Mouse (Mus musculus): ENCODE results near the gene Canx. TPM values are rescaled to one million over a fixed set of nuclear protein-coding genes. Genes with fewer than 3 reads are reported as not detected.
"Not testable (repeated sequence)": the region's sequence is repeated elsewhere in the genome, so short reads cannot be mapped to it uniquely, and the experiment has no call there.

The Canx gene
- total RNA-seq (2021), result 100 to 1,000 TPM in 1 of 2 experiments, 10 to 100 TPM in 1; 76.4 to 103 TPM
- long read RNA-seq, experiment 1, transcript Canx-201 (15 exons, 3,779 nt), result major isoform, 13 of 34 reads
- long read RNA-seq, experiment 1, partial matches to known transcripts, result 5 of 34 reads
- long read RNA-seq, experiment 1, other reads (novel, unspliced or antisense), result 14 of 34 reads
- long read RNA-seq, experiment 2, transcript Canx-201 (15 exons, 3,779 nt), result major isoform, 18 of 39 reads
- long read RNA-seq, experiment 2, partial matches to known transcripts, result 5 of 39 reads
- long read RNA-seq, experiment 2, other reads (novel, unspliced or antisense), result 14 of 39 reads

DNA sequence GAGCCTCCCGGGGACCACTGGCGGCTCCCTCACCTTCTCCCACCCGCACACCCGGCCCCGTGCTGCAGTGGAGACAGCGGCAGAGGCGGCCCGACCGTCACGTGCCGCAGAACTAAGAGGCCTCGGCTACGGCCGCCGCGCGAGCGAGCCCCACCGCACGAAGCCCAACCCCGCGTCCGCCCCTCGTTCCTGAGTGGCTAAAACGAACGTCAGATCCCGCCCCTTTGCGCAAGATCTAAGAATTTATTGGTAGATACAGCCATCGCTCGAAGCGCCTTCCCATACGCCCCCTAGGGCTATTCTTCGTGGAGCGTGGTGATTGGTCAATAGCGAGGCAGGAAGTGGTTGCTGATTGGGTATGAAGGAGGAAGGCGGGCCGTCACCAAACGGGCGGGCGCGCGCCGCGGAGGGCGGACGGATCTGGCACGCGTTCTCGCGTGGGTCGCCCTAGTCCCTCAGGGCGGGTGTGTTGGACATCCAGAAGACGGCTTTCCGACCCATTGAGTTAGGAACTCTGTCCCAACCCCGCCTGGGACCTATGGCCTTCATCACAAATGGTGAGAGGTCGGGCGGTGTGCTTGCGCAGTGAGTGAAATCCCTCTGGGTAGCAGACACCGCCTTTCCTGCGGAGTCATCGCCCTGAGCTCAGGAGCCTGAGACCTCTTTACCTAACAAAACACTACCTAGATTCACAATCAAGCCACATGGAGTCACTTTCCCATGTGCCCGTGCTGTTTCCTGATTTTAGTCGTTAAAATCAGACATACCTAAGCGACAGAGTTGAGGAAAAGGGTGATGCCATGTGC, at the start of gene Canx:
Gene Canx (minus strand): TSS at position 178 of the 806 bp plus-strand sequence.
- intact Hi-C loops (cut with DNase I), result no loop called here
- DNase-seq, result peak; percentile 97 to 98

DNA sequence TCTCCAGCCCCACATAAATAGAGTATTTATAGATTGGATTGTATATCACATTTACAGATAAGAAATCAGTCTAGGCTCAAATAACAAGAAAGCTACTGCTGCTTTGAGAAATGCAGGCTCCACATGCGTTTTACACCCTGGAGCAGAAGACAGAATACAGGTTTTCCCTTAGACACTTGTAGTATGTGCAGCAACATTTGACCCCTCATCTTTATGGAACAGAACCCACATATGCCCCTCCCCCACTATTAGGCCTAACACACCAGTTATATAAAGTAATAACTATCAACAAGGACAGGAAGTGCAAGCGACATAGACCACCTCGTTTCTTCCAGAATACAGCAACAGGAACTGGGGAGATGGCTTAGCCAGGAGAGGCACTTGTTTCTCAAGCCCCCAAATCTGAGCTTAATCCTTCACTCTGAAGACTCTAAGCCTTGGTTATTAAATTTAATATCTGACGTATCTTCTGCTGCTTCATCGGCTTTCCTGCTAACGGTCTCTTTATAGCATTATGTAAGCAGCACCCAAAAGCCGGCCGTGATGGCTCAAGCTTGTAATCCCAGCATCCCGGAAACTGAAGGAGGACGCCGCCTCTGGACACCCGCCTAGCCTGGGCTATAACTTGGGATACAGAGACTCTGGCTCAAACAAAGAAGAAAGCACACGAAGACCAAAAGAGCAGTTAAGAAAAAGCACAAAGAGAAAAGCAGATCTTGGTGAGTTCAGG, 49.0 kb upstream of the Canx start:
- intact Hi-C loops (cut with DNase I), result loop anchor here (5.0 kb wide), 1 partner anchor 202 kb away; the partner anchor contains the start of gene Mrnip
- no peak for DNase-seq

DNA sequence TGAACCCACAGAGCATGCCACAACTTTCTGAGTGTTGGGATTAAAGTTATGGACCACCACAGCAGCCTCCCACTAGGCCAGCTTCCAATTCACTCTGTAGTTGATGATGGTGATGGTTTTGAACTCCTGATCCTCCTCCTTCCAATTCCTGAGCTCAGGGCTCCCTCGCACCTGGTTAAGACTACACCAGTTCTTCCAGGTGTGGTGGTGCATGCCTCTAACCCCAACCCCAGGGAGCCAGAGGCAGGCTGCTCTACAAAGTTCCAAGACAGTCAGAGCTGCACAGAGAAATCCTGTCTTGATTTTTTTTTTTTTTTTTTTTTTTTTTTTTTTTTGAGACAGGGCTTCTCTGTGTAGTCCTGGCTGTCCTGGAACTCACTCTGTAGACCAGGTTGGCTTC, 48.1 kb upstream of the Canx start:
- intact Hi-C loops (cut with DNase I), result loop anchor here (5.0 kb wide), 1 partner anchor 201 kb away; the partner anchor contains the start of gene Mrnip
- DNase-seq, result no peak

DNA sequence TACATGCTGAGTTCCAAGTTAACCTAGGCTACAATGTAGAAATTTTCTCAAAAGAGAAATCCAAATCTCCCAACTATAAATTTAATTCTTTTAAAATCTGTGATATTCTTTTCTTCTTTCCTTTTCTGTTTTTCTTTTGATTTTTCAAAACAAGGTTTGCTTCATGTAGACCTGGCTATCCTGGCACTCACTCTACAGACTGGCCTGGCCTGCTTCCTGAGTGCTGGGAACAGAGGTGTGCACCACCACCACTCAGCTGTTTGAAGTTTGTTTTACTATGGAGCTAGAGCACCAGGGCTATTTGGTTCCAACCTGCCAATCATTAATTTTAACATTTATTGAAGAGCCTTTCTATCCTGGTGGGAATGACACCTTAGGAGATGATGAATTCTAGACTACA, 47.6 kb upstream of the Canx start:
- no peak for DNase-seq
- intact Hi-C loops (cut with DNase I), result loop anchor here (5.0 kb wide), 1 partner anchor 201 kb away; the partner anchor contains the start of gene Mrnip

DNA sequence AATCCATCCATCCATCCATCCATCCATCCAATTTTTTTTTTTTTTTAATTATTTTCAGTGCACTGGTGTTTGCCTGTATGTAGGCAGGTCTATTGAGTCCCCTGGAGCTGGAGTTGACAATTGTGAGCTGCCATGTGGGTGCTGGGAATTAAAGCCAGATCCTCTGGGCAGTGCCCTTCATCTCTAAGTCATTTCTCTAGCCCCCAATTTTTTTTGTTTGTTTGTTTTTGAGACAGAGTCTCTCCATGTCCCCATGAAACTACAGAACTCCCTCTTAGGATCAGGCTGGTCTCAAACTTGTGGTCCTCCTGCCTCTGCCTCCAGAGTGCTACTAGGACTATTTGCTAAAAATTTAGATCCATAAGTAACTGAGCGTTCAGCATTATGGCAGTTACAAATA, 46.4 kb upstream of the Canx start:
- DNase-seq, result no peak
- intact Hi-C loops (cut with DNase I), result loop anchor here (5.0 kb wide), 1 partner anchor 200 kb away; the partner anchor contains the start of gene Mrnip

DNA sequence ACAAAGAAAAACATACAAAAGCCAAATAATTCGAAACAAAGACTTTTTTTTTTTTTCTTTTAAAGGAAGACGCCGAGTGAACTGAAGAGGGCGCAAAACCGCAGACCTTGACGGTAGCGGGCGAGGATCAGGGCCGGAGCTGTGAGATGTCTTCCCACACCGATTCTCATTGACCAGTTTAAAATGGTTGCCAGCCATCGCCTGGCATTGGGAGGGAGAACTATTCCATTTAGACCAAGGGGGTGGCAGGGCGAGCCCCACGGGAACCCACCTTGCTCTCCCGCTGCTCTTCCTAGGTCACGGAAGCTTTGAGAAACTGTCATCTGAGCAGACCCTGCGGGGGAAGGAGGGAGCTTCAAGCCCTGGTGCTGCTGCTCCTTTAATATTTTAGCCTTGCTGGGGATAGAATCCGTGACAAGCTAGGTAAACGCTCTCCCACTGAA, 45.9 kb upstream of the Canx start:
- intact Hi-C loops (cut with DNase I), result loop anchor here (5.0 kb wide), 1 partner anchor 199 kb away; the partner anchor contains the start of gene Mrnip
- peak in 1 of 2 experiments; percentile 53 for DNase-seq

DNA sequence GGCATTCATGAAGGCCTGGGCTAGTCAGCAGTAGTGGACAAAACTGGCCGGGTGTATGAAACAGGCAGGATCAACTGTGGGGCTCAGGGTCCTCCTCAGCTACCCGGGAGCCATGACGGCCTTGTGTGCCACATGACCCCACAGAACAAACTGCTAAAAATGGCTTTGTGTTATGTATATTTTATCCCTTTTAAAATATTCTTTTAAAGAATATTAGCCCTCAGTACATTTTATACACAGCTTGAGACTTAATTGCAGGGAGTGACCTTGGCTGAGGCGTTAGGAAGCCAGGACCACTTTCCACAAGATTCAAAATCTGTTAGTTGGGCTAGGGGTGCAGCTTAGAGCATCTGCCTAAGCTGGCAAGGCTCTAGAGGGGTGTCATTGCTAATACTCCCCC, 45.5 kb upstream of the Canx start:
- intact Hi-C loops (cut with DNase I), result loop anchor here (5.0 kb wide), 1 partner anchor 199 kb away; the partner anchor contains the start of gene Mrnip

DNA sequence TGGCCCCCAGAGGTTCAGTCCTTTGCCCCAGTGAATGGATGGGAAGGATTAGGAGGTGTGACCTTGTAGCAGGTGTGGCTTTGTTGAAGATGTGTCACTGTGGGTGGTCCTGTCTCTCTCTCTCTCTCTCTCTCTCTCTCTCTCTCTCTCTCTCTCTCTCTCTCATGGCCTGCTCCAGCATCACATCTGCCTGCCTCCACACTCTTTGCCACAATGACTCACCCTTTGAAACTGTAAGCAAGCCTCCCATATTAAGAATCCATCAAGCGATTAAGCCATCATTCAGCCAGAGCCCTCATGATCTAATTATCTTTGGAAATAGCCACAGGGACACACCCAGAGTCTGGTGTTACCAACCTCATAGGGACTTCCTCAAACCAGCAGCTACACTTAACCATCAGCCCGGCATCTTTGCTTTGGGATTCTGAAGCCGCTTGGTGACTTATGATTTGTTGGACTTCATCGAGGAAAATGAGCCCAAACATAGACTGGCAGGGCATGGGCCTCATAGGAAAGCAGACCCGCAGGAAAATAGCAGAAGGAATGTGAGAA, 44.0 kb upstream of the Canx start:
- DNase-seq, result no peak
- intact Hi-C loops (cut with DNase I), result no loop called here

More for the DNA sequence above, 45.5 kb upstream of the Canx start:
- DNase-seq, result no peak

DNA sequence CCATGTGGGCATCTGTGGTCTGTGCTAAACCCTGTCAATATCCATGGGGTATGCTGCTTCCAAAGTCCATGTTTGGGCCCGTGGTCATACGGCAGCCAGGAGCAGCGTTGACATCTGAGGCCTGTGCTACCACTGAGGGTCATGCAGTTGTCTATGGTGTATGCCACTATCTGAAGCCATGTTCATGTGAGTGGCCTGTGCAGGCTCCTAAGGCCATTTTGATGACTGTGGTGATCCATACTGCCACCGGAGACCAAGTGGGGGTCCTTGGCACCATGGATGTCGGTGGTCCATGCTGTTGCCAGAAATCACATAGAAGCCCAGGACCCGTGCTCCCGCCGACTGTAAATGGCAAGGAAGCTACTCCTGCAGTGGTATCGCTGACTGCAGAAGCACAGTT, 42.1 kb upstream of the Canx start:
- intact Hi-C loops (cut with DNase I), result no loop called here
- DNase-seq, result no peak

DNA sequence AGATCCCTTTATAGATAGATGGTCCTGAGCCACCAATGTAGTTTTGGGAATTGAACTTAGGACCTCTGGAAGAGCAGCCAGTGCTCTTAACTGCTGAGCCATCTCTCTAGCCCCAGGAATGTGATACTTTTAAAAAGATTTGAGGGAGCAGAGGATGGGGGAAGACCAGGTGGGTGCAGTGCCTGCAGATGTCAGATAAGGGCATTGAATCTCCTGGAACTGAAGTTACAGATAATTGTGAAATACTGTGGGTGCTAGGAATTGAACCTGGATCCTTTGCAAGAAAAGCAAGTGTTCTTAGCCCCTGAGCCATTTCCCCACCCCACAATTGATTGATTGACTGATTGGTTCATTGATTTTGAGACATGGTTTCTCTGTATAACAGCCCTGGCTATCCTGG, 39.8 kb upstream of the Canx start:
- DNase-seq, result no peak
- intact Hi-C loops (cut with DNase I), result no loop called here

DNA sequence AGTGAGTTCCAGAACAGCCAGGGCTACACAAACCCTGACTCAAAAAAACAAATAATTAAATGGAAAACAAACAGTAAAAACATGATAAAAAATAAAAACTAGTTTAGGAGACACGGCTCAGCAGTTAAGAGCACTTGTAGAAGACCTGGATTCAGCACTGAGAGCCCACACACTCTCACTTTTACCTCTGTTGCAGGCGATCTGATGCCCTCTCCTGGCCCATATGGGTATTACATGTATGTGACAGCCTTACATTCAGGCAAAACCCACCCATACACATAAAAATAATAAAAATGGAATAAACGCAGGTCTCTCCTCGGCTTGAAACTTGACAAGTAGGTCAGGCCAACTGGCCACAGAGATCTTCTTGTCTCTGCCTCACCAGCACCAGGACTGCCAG, 39.1 kb upstream of the Canx start:
- DNase-seq, result peak in 1 of 2 experiments; percentile 61
- intact Hi-C loops (cut with DNase I), result loop anchor here (5.0 kb wide), 3 partner anchors 42 to 127 kb away; partner anchors contain the start of gene Ltc4s

DNA sequence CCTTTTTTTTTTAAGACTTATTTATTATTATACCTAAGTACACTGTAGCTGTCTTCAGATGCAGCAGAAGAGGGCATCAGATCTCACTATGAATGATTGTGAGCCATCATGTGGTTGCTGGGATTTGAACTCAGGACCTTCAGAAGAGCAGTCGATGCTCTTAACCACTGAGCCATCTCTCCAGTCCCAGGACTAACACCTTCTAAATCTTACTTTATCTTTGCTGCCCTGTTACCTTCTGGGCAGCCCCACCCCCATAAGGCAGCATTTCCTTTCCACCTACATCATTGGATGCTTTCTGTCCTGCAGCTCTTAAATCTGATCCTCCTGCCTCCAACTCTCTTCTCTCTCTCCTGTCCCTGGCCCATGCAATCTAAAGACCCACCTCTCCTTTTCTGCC, 35.8 kb upstream of the Canx start:
- intact Hi-C loops (cut with DNase I), result loop anchor here (5.0 kb wide), 3 partner anchors 39 to 124 kb away; partner anchors contain the start of gene Ltc4s
- DNase-seq, result not testable (repeated sequence)

DNA sequence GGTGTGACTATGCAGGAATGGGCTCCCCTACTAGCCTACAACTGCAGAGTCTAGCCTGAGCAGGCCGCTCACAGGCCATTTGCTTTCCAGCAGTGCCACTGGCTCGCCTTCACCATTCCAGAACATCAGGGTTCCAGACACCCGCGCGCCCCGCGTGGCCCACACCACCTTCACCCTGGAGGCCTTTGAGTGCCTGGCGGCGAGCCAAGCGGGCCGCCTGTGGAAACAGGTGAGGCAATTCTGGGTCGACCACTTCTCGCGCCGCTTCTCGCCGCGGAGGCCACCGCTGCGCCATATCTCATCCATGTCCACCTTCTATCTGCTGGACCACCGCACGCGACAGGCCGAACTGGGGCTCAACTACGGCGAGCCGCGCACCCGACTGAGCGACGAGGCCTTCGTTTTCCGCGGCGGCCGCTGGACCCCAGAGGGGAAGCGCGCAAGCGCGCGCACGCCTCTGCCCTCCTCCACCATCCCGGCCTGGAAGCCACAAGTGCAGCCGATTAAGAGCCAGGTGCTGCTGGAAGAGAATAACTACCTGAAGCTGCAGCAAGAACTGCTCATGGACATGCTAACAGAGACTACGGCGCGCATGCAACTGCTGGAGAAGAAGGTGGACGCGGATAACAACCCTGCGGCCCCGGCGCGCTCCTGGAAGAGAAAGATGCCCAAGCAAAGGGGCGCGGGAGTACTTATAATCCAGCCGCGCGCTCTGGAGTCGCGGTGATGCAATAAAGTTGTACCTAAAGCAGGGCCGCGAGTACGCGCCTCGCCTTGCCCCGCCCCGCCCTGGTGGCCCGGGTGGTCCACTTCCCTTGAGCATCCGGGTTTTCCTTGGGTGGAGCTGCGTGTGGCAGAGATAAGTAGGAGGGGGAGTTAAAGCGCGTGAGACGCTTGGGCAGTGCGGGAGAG, 33.7 kb upstream of the Canx start:
- peak in 1 of 2 experiments; percentile 26 for DNase-seq
- intact Hi-C loops (cut with DNase I), result no loop called here

DNA sequence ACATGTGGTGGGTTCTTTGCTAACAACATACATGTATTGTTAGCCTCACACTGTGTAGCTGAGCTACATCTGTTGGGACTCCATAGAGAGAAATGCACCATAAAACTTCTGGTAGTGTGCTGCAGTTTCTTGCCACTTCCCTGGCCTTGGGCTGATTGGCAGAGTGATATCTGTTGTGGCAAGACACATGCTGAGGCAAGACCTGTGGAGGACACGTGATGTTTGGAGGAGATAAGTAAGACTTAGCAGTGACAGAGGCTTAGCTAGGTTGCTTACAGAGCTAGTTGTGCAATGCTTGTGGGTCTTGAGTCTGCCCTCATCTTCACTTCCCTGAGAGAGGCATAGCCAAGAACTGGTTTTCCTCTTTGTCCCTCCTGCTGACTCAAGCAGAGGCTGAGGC, 29.9 kb upstream of the Canx start:
- intact Hi-C loops (cut with DNase I), result no loop called here
- DNase-seq, result no peak

DNA sequence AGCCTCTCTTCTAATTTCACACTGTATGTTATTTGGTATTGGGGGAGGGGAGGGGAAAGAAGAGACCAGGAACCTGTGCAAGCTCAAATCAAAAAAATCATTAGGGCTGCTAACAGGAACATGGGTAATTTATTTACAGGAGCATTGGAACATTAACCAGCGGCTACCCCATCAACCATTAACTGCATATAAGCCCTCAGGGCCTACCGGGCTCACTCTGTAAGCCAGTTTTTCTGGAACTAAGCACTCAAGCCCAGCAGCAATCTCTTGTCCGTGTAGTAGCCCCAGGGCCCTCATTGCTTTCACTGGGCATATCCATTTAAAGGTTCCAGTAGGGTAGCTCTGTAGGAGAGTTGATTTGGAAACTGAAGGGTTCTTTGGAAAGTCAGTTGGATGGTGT, 29.4 kb upstream of the Canx start:
- intact Hi-C loops (cut with DNase I), result no loop called here
- no peak for DNase-seq

DNA sequence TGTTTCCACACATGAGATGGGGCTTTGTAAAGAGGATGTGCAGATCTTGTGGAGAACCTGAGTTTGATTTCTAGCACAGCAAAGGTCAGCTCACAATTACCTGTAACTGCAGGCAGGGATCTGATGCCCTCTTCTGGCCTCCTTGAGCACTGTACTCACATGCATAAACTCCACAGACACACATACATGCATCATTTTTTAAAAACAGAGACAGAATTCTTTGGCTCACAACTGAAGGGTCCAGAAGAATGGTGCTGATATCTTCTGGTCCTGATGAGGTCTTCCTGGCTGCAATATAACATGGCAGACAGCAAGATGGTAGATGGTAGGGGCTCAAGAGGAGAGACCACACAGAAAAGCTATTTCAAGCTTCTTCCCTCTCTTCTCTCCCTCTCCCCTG, 28.7 kb upstream of the Canx start, which contains the start of gene Cby3:
Gene Cby3 (plus strand): TSS at position 301 of the 400 bp plus-strand sequence.
- intact Hi-C loops (cut with DNase I), result no loop called here

DNA sequence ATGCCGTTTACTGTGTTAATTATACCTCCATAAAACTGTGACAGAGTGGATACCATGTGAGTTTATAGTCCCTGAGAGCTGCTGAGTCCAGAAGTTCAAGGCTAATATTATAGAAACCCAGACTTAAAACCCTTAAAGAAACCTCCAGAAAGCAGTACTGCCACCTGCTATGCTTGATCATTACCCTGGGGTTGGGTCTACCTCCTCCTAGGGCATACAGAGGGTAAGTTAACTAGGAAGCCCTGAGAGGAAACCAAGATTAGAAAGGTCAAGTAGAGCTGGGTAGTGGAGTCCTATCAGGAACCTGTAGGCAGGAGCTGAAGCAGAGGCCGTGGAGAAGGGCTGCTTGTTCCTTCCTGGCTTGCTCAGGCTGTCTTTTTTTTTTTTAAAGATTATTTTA, 26.7 kb upstream of the Canx start:
- no peak for DNase-seq
- intact Hi-C loops (cut with DNase I), result no loop called here

More for the DNA sequence above, 28.7 kb upstream of the Canx start, which contains the start of gene Cby3:
- DNase-seq, result no peak

DNA sequence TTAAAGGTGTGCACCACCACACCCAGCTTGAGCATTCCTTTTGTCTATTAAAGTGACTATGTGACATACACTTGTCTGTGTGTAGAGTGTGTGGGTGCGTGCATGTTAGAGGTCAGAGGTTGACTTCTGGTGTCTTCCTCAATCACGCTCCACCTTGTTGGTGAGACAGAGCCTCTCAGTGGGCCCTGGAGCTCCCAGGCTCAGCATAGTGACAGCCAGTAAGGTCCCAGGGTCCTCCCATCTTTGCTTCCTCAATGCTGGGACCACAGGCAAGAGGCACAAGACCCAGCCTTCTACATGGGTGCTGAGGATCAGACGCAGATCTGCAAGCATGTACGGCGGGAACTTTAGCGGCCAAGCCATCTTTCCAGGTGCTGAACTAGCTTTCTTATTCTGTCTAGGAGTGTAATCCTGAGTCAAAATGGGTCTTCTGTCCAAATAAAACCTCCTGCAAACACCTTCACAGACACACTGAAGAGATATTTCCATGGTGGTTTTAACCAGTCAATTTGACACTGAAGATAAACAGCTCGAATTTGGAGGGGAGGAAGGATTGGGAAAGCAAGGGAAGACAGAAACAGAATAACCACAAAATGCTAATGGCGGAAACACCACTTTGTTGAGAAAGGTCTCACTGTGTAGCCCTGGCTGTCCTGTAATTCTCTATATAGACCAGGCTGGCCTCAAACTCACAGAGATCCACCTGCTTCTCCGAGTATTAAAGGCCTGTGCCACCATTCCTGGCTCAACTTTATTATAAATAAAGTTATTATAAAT, 21.0 kb upstream of the Canx start:
- DNase-seq, result no peak
- intact Hi-C loops (cut with DNase I), result no loop called here

Measured in gastrocnemius, postnatal 36 days (tissue).